Comparison of ENCODE assay signal across 8 mouse cellular contexts in the genomic region with DNA sequence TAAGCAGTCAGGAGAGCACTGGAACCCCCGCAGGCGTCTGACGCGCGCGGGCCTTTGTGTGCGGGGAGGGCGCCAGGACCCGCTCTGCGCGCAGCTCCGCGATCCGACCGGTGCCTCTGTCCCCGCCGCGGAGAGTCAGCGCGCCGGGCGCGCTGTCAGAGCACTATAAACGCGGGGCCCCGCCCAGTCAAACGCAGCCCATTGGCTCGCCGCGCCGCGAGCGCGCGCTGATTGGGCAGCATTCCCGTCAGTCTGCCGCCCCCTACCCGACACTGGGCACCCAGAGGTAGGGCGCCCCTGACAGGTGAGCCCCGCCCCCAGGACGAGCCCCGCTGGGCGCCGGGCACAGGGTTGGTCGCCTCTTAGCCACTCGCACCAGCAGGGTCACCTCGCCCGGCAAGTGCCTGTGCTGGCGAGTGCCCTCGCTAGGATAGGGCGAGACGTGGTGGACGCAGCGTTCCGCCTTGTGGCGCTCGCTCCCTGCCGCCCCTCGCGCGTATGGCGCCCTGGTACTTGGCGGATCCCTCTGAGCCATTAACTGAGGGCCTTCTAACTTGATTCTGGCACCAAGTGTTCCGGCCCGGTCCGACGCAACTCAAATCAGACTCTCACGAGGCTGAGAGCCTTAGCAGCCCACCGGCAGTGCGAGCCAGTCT. TPM values are rescaled to one million over a fixed set of nuclear protein-coding genes. Genes with fewer than 3 reads are reported as not detected.
DNase-seq lines count a peak whose midpoint lies in the region; ATAC-seq lines count a peak whose summit lies in the region.

Gene Efnb2, minus strand, starts transcription at position 140 of the 656 bp plus-strand sequence.

- H3K27me3 ChIP-seq in megakaryocyte, embryonic 14.5 days (replicated peaks): peaks cover 44% of the 10 kb centered on the region

- peak within 1 kb of the TSS; percentile 99 for H3K4me3 ChIP-seq in megakaryocyte, embryonic 14.5 days (replicated peaks)

- H3K36me3 ChIP-seq in megakaryocyte, embryonic 14.5 days (replicated peaks; ENCODE audit: low read length): peaks cover 29% of the 10 kb centered on the region

- peak; percentile 99 for DNase-seq in adrenal gland, adult 2 months
- peak; percentile 97 for DNase-seq in embryo, embryonic 11 days
- peak; percentile 94 for DNase-seq in gastrocnemius, postnatal 25 days
- DNase-seq in left cerebral cortex, adult 9 months (ENCODE audit: low spot score in 2 of 2): peak; percentile 87 to 97
- peak; percentile 97 to 99 for DNase-seq in right cerebral cortex, adult 2 months (ENCODE audit: low spot score in 2 of 2)
- DNase-seq in urinary bladder, postnatal 10 days (ENCODE audit: low spot score): peak; percentile 86

- ATAC-seq in inflammation-experienced regulatory T-cells, adult 6 months: peak; percentile 88

- H3K4me1 ChIP-seq in megakaryocyte, embryonic 14.5 days: peaks cover 43% of the 10 kb centered on the region

- no peaks in the 10 kb centered on the region for H3K9me3 ChIP-seq in megakaryocyte, embryonic 14.5 days

RNA-seq across cellular contexts. Expression of gene Efnb2, which starts in this region (rescaled TPM):
- total RNA-seq in adrenal gland, adult 2 months (2021): 10 to 100 TPM; 15.1 to 18.0 TPM
- polyA plus RNA-seq in adrenal gland, adult 2 months (2012; rRNA removed): 17.5 and 23.9 TPM in 2 replicates
- total RNA-seq in gastrocnemius, postnatal 25 days (2021): 1 to 10 TPM; 6.3 to 6.9 TPM
- under 1 TPM in 2 of 3 experiments, not detected in 1; 0.18 to 0.27 TPM for polyA plus RNA-seq in inflammation-experienced regulatory T-cells, adult 6 months (2017; shearing (Covaris generic))
- polyA plus RNA-seq in megakaryocyte, embryonic 14.5 days (2012; ENCODE audit: insufficient read depth, low replicate concordance): 0.19 and 0.56 TPM in 2 replicates

Comparison
In these comparisons a context has a peak if more than half of its experiments do, and no peak if none do; other contexts are left out.
1. Peak in every context shown above with its lines: DNase-seq, ATAC-seq and H3K4me3 ChIP-seq.
2. RNA of gene Efnb2 (polyA plus RNA-seq): 17.5 to 23.9 TPM in adrenal gland, adult 2 months; 0.19 to 0.56 TPM in megakaryocyte, embryonic 14.5 days and 0.18 to 0.27 TPM in inflammation-experienced regulatory T-cells, adult 6 months; every median in the first group is over 10 times any median in the second.
3. Peak in ATAC-seq in inflammation-experienced regulatory T-cells, adult 6 months; RNA of the gene not detected or under 1 TPM.